In genomic region chr10:93111412-93111811, GRCm38 (mm10) we compare ENCODE assay signal across 22 mouse cellular contexts. TPM values are rescaled to one million over a fixed set of nuclear protein-coding genes. Genes with fewer than 3 reads are reported as not detected.
A peak's percentile ranks its signal among the peaks of the same experiment; 100 is the strongest.
DNase-seq lines count a peak whose midpoint lies in the region; ATAC-seq and TF ChIP-seq lines count a peak whose summit lies in the region.
"Had no signal": no experiment of that assay in that cellular context is flagged by ENCODE, and none has a peak within 500 bp of the region (broad histone marks: within the 10 kb centered on the region; RNA-seq: fewer than 3 reads in every experiment).

No protein-coding gene starts in this region.

- H3K9ac ChIP-seq in lung, postnatal 0 days (replicated peaks; ENCODE audit: low read depth), result no peak overlapping the region
- H3K9ac ChIP-seq: forebrain, embryonic 13.5 days; limb, embryonic 13.5 days; liver, embryonic 15.5 days; midbrain, embryonic 13.5 days had no signal

- WGBS in lung, postnatal 0 days, result 38% methylated on average over 8 of the region's 8 CpGs
- 38% methylated on average over 8 of the region's 8 CpGs for WGBS in lung, adult 2 months

- no peak for TF ChIP-seq EP300 in lung, postnatal 0 days (IDR thresholded peaks at IDR 0.05)

- no peak for TF ChIP-seq POLR2A in lung, adult 2 months (IDR thresholded peaks at IDR 0.05; ENCODE audit: borderline replicate concordance, extremely low read depth, low read depth, low read length)

- H3K4me1 ChIP-seq in lung, postnatal 0 days (ENCODE audit: insufficient read depth, low read depth, low read length), result no peaks in the 10 kb centered on the region
- no peaks in the 10 kb centered on the region for H3K4me1 ChIP-seq in lung, adult 2 months (ENCODE audit: control insufficient read depth, insufficient read depth, low read length)
- H3K4me1 ChIP-seq: heart, embryonic 10.5 days; hindbrain, embryonic 10.5 days; limb, embryonic 13.5 days; midbrain, embryonic 13.5 days had no signal

- no peaks in the 10 kb centered on the region for H3K9me3 ChIP-seq in lung, postnatal 0 days (ENCODE audit: low read length)
- H3K9me3 ChIP-seq: forebrain, embryonic 13.5 days; heart, embryonic 10.5 days; hindbrain, embryonic 10.5 days; limb, embryonic 13.5 days; liver, embryonic 15.5 days; midbrain, embryonic 13.5 days had no signal

- peak; percentile 6 for DNase-seq in lung, postnatal 0 days (ENCODE audit: low spot score)
- DNase-seq in lung, adult 2 months, result no peak
- DNase-seq in adrenal gland, postnatal 10 days, result peak; percentile 53
- DNase-seq in fat pad, adult 2 months (ENCODE audit: extremely low read depth, low read depth, low spot score), result peak; percentile 84
- DNase-seq in right cerebral cortex, postnatal 36 days (ENCODE audit: low spot score in 2 of 2), result no peak
- DNase-seq in ovary, postnatal 36 days (ENCODE audit: low spot score), result no peak
- no peak for DNase-seq in testis, postnatal 14 days (ENCODE audit: low spot score)
- DNase-seq: cerebellum, adult 18-20 months; right cerebral cortex, postnatal 25 days; thymus, postnatal 14 days had no signal

- ATAC-seq in lung, postnatal 0 days, result no peak
- ATAC-seq: CD4-positive, CD25-positive, alpha-beta regulatory T cell, adult 4 months; forebrain, embryonic 13.5 days; hindbrain, postnatal 0 days; intestine, postnatal 0 days; midbrain, embryonic 13.5 days had no signal

- H3K27me3 ChIP-seq in lung, postnatal 0 days (replicated peaks; ENCODE audit: insufficient read depth, low read length), result no peaks in the 10 kb centered on the region
- H3K27me3 ChIP-seq: forebrain, embryonic 13.5 days; limb, embryonic 13.5 days; liver, embryonic 15.5 days; midbrain, embryonic 13.5 days had no signal

- no peak overlapping the region for H3K4me3 ChIP-seq in lung, postnatal 0 days (ENCODE audit: low read depth, low read length)
- H3K4me3 ChIP-seq in lung, adult 2 months (replicated peaks; ENCODE audit: extremely low read depth, low read depth, low read length), result no peak overlapping the region
- H3K4me3 ChIP-seq: forebrain, embryonic 13.5 days; heart, embryonic 10.5 days; hindbrain, embryonic 10.5 days; limb, embryonic 13.5 days; liver, embryonic 15.5 days; midbrain, embryonic 13.5 days had no signal

- H3K4me2 ChIP-seq in lung, postnatal 0 days (replicated peaks; ENCODE audit: low read depth, low read length), result no peak overlapping the region
- H3K4me2 ChIP-seq: forebrain, embryonic 13.5 days; limb, embryonic 13.5 days; liver, embryonic 15.5 days; midbrain, embryonic 13.5 days had no signal

- H3K27ac ChIP-seq in lung, postnatal 0 days (ENCODE audit: low read length), result no peak overlapping the region
- H3K27ac ChIP-seq: forebrain, embryonic 13.5 days; heart, embryonic 10.5 days; hindbrain, embryonic 10.5 days; hindbrain, postnatal 0 days; kidney, postnatal 0 days; limb, embryonic 13.5 days; liver, embryonic 15.5 days; midbrain, embryonic 13.5 days; stomach, postnatal 0 days had no signal

- no peaks in the 10 kb centered on the region for H3K36me3 ChIP-seq in lung, postnatal 0 days (ENCODE audit: insufficient read depth, low read length)
- H3K36me3 ChIP-seq: heart, embryonic 10.5 days; hindbrain, embryonic 10.5 days; limb, embryonic 13.5 days; liver, embryonic 15.5 days; midbrain, embryonic 13.5 days had no signal

- no peak for TF ChIP-seq CTCF in lung, postnatal 0 days (IDR thresholded peaks at IDR 0.05)
- TF ChIP-seq CTCF in lung, adult 2 months (IDR thresholded peaks at IDR 0.05; ENCODE audit: insufficient read depth, low read length), result no peak

RNA-seq across cellular contexts. Expression of gene Cfap54, which starts 30.0 kb away (rescaled TPM):
- 5.4 and 6.2 TPM in 2 replicates for polyA plus RNA-seq in lung, postnatal 0 days (2015; fragmentation: Nextera tagmentation; extraction: Ambion mirVana)
- 2.3 and 3.7 TPM in 2 replicates for polyA plus RNA-seq in lung, adult 2 months (2012; rRNA removed)
- total RNA-seq in adrenal gland, postnatal 10 days (2021), result 10 to 100 TPM in 1 of 2 experiments, 1 to 10 TPM in 1; 7.3 to 10.2 TPM
- polyA plus RNA-seq: embryonic facial prominence, embryonic 11.5 days; intestine, postnatal 0 days; stomach, postnatal 0 days had no signal

RNA-seq across cellular contexts. Expression of gene Cdk17, which starts 49.3 kb away (rescaled TPM):
- polyA plus RNA-seq in lung, postnatal 0 days (2015; fragmentation: Nextera tagmentation; extraction: Ambion mirVana), result 12.6 and 15.1 TPM in 2 replicates
- polyA plus RNA-seq in lung, adult 2 months (2012; rRNA removed), result 18.0 and 18.2 TPM in 2 replicates
- total RNA-seq in adrenal gland, postnatal 10 days (2021), result 10 to 100 TPM; 37.3 to 38.7 TPM

Comparison
In these comparisons a context has a peak if more than half of its experiments do, and no peak if none do; other contexts are left out.
1. DNase-seq: peak in lung, postnatal 0 days (single experiment), adrenal gland, postnatal 10 days (single experiment) and fat pad, adult 2 months (single experiment); none in lung, adult 2 months (single experiment), right cerebral cortex, postnatal 36 days (0 of 2), ovary, postnatal 36 days (single experiment) and testis, postnatal 14 days (single experiment).